Comparison of ENCODE assay signal across 16 mouse cellular contexts in genomic region chr16:92906873-92907272, GRCm38 (mm10).
"Had no signal": no experiment of that assay in that cellular context is flagged by ENCODE, and none has a peak within 500 bp of the region (broad histone marks: within the 10 kb centered on the region; RNA-seq: fewer than 3 reads in every experiment).

No protein-coding gene starts in this region.

- DNase-seq: layer of hippocampus, adult 9-11 months; layer of hippocampus, postnatal 36 days; lung, postnatal 14 days; right cerebral cortex, postnatal 14 days; thymus, postnatal 36 days had no signal

- ATAC-seq: inflammation-experienced regulatory T-cells, adult 6 months; intestine, postnatal 0 days; liver, embryonic 12.5 days; midbrain, embryonic 15.5 days had no signal

- H3K27me3 ChIP-seq: limb, embryonic 15.5 days; lung, embryonic 15.5 days; midbrain, embryonic 15.5 days; neural tube, embryonic 12.5 days; stomach, embryonic 15.5 days had no signal

- H3K9me3 ChIP-seq: limb, embryonic 15.5 days; liver, embryonic 12.5 days; lung, embryonic 15.5 days; megakaryocyte, embryonic 14.5 days; midbrain, embryonic 15.5 days; neural tube, embryonic 12.5 days; stomach, embryonic 15.5 days had no signal

- H3K9ac ChIP-seq: limb, embryonic 15.5 days; liver, embryonic 12.5 days; lung, embryonic 15.5 days; midbrain, embryonic 15.5 days; neural tube, embryonic 12.5 days; stomach, embryonic 15.5 days had no signal

- H3K4me1 ChIP-seq: limb, embryonic 15.5 days; liver, embryonic 12.5 days; lung, embryonic 15.5 days; midbrain, embryonic 15.5 days; stomach, embryonic 15.5 days had no signal

- H3K27ac ChIP-seq: limb, embryonic 15.5 days; liver, embryonic 12.5 days; lung, embryonic 15.5 days; macrophage; midbrain, embryonic 15.5 days; neural tube, embryonic 12.5 days; stomach, embryonic 15.5 days had no signal

- H3K36me3 ChIP-seq: limb, embryonic 15.5 days; liver, embryonic 12.5 days; lung, embryonic 15.5 days; midbrain, embryonic 15.5 days; neural tube, embryonic 12.5 days; stomach, embryonic 15.5 days had no signal

- H3K4me2 ChIP-seq: limb, embryonic 15.5 days; liver, embryonic 12.5 days; lung, embryonic 15.5 days; midbrain, embryonic 11.5 days; midbrain, embryonic 15.5 days; neural tube, embryonic 12.5 days; stomach, embryonic 15.5 days had no signal

- H3K4me3 ChIP-seq: limb, embryonic 15.5 days; liver, embryonic 12.5 days; lung, embryonic 15.5 days; megakaryocyte, embryonic 14.5 days; midbrain, embryonic 15.5 days; neural tube, embryonic 12.5 days; stomach, embryonic 15.5 days had no signal
